Mouse (Mus musculus): ENCODE results near the gene Slc39a13.
A peak's percentile ranks its signal among the peaks of the same experiment; 100 is the strongest.
"Not testable (repeated sequence)": the region's sequence is repeated elsewhere in the genome, so short reads cannot be mapped to it uniquely, and the experiment has no call there.

Slc39a13 gene

GRCm38 (mm10) chr2:91070076-91070800 lies at the start of gene Slc39a13:
Gene Slc39a13, minus strand, starts transcription at chr2:91070417.
- DNase-seq (ENCODE audit: low spot score), result peak; percentile 97

GRCm38 (mm10) chr2:91119551-91119950 lies 49.3 kb upstream of the Slc39a13 start:
- no peak for DNase-seq (ENCODE audit: low spot score)

DNA sequence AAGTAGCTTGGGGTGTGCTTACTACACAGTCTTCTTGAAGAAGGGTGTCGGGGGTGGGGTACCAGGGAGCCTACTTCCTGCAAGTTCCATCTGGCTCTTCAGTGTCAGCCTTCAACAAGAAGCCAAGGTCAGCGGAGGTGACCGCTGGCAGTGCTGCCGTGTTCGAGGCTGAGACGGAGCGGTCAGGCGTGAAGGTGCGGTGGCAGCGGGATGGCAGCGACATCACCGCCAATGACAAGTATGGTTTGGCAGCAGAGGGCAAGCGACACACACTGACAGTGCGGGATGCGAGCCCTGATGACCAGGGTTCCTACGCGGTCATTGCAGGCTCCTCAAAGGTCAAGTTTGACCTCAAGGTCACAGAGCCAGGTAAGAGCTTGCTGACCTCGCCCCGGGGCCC lies 48.8 kb upstream of the Slc39a13 start:
- DNase-seq (ENCODE audit: low spot score), result no peak

DNA sequence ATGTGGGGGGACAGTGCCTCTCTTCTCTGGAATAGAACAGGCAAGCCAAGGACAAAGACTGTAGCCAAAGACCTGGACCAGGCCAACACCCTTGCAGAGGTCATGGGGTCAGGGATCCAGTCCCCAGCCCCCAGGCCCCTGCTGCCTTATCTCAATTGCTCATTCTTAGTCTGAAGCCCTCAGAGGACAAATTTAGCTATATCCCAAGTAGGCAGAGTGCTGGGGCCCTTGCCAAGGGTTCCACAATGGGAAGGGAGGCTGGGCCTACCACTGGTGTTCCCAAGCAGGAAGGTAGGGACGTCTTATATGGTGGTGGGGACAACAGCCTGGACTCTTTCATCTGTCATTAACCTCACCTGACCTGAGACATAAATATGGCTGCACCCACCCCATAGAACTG lies 48.4 kb upstream of the Slc39a13 start:
- DNase-seq (ENCODE audit: low spot score), result no peak

DNA sequence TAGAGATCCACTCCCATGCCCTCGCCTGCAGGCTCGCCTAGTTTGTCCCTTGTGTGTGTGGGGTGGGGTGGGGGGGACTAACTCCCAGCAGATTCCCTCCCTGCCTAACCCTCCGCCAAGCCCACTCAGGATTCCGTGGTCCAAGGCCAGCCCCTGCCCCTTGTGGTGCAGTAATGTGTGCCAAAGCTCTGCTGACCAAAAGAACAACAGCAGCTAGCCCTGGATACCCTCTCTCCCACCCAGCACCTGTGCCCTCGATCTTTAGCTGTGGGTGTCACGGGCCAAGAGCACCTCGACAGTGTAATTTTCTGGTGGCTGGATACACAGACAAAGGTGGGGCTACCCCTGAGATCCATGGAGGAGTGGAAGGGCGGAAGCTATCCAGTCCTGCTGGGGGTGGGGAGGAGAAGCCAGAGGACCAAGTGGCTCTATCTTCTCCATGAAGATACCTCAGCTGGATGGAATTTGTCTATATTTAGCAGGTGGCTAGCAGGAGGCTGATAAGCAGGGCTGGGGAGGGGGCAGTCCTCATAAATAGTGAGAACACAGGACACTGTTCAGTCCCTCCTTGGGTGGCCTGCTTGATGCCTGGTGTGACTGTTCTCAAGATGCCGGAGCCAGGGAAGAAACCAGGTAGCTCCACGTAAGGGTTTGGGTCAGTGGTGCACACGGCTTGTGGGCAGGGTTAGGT lies 47.5 kb upstream of the Slc39a13 start, which contains the start of gene Mybpc3:
Gene Mybpc3, plus strand, starts transcription at position 560 of the 691 bp plus-strand sequence.
- no peak for DNase-seq (ENCODE audit: low spot score)

- DNase-seq (ENCODE audit: low spot score), result no peak
These were observed 46.6 kb upstream of the Slc39a13 start for GRCm38 (mm10) chr2:91116842-91117241.

- peak; percentile 34 for DNase-seq (ENCODE audit: low spot score)
These were observed 45.4 kb upstream of the Slc39a13 start for GRCm38 (mm10) chr2:91115578-91115970.

GRCm38 (mm10) chr2:91114781-91115577 lies 44.8 kb upstream of the Slc39a13 start:
- DNase-seq (ENCODE audit: low spot score), result peak; percentile 97

- DNase-seq (ENCODE audit: low spot score), result no peak
These were observed 43.6 kb upstream of the Slc39a13 start for GRCm38 (mm10) chr2:91113852-91114251.

GRCm38 (mm10) chr2:91113334-91113733 lies 43.1 kb upstream of the Slc39a13 start:
- no peak for DNase-seq (ENCODE audit: low spot score)

DNA sequence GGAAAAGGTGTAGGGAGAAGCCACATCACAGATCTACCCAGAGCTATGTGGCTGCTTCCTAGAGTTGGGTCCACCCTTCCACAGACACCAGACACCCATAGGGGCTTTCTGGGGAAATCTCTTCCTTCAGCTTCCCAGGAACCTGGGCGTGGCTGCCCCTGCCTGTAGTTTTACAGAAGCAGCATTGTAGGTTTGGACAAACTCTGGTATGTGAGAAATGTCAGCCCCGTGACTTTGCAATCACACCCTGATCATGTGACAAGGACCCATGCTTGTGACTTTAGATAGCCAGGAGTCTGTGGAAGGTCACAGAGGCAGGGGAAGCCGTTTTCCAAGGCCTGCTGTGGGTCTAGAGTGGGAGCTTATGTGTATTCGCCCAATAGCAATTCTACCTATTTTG lies 42.3 kb upstream of the Slc39a13 start:
- DNase-seq (ENCODE audit: low spot score), result no peak

- DNase-seq (ENCODE audit: low spot score), result not testable (repeated sequence)
These were observed 41.6 kb upstream of the Slc39a13 start for GRCm38 (mm10) chr2:91111832-91112231.

- DNase-seq (ENCODE audit: low spot score), result no peak
These were observed 40.2 kb upstream of the Slc39a13 start for GRCm38 (mm10) chr2:91110429-91110828.

DNA sequence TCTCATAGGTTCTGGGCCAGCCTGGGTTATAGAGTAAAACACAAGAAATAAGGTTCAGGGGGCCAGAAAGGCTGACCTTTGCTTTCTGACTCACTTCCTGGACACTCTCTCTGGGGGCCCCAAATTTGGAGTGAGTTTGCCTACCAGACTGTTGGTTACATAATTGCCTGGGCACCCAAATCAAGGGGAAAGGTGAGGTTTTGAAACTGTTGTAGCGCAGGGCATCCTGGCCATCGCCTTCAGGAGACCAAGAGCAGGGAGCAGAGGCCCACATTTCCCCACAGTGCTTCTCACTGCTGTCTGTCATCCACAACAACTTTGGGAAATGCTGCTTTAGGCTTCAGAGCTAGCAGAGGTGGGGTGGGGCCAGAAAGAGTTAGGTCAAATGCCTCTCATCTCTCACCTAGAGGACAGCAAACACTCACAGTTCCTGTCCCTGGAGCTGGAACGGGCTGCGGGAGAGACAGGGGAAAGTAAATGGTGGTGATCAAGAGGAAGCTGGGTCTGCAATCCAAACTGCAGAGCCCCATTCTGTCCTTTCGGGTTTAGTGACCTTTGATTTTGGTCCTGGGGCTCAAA lies 39.7 kb upstream of the Slc39a13 start:
- no peak for DNase-seq (ENCODE audit: low spot score)

GRCm38 (mm10) chr2:91109241-91109640 lies 39.0 kb upstream of the Slc39a13 start:
- no peak for DNase-seq (ENCODE audit: low spot score)

DNA sequence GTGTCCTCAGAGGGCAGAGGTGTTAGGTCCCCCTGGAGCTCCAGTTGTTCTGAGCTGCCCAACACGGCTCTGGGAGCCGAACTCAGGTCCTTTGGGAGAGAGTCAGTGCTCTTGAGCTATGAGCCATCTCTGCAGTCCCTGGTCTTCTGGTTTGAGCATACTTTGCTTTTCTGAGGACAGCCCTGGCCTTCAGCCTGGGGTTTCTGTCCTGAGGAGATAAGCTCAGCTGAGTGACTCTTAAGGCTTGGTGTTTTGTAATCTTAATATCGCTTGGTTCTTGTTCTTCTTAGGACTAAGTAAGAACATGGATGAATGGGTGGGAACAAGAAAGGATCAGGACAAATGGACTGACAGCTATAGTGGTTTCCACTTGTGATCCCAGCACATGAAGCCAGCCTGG lies 37.9 kb upstream of the Slc39a13 start:
- DNase-seq (ENCODE audit: low spot score), result no peak

DNA sequence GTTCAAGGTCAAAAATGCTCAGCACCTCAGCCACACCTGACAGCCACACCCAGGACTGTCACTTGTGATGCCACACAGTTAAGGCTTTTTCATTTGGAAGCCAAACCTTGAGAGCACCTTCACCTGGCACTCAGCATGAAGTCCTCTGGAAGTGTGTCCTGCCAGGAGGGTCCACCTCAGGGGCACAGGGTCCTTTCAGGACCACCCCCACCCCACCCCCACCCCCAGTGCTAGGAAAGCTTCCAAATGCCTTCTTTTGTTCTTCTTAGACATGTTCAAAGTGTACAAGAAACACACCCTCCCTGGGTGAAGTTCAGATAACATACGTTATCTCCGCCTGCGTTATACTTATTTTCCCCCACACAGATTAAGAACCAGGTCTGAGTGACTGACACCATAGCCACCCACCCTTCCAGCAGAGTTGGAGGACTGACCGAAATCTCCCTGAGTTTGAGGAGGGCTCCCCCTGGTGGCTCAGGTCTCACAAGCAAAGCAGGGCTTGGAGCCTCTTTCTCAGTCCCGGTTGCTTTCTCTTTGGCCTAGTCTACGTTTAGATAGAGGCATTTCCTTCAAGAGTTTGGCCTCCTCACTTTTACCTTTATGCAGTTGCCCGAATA lies 31.0 kb upstream of the Slc39a13 start:
- peak; percentile 91 for DNase-seq (ENCODE audit: low spot score)

DNA sequence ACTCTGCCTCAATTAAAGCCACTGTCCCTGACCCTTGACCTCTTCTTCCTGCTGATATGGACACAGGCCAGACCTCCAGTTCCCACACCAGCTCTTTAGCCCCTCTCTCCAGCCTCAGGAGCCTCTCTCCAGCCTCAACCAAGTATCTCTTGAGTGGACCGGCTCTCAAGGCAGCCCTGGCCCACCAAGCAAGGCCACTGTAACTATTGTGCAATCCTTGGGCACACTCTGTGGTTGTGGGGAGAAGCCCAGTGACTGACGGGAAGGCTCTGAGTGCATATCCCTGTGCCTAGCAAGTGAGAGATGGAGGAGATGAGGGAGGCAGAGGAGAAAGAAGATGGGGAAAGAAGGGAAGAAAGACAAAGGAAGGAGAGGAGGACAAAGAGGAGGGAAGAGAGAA lies 27.9 kb upstream of the Slc39a13 start:
- no peak for DNase-seq (ENCODE audit: low spot score)

- DNase-seq (ENCODE audit: low spot score), result no peak
These were observed 26.8 kb upstream of the Slc39a13 start for GRCm38 (mm10) chr2:91097015-91097414.

DNA sequence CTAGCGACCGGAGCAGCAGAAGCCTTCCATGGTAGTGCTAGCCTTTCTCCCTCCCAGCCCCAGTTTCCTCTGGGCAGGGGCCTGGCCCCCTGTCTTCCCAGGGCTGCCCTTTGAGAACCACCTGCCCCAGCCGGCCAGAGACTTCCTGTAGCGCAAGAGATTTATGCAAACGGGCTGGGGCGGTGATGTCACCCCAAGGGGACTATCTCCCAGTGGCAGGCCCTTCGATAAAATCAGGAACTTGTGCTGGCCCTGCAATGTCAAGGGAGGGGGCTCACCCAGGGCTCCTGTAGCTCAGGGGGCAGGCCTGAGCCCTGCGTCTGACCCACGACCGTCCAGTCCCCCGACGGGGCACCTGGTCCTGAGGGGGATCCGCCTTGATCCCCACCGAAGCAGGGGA lies 26.3 kb upstream of the Slc39a13 start:
- DNase-seq (ENCODE audit: low spot score), result no peak

DNA sequence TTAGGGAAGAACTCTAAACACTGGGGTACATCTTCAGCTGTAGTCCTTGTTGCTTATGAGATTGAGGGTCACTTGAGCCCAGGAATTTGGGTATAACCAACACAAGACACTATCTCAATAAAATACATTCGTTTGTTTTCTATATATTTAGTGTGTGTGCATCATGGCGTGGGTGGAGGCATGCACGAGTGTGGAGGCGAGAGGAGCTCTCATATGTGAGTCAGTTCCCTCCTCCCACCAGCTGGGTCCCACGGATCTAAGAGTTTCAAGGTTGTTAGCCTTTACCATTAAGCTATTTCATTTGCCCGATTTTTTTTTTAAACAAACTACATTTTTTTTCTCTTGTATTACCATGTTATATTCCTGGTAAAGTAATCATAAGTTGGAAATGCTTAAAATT lies 20.6 kb upstream of the Slc39a13 start:
- DNase-seq (ENCODE audit: low spot score), result no peak

GRCm38 (mm10) chr2:91090208-91090607 lies 20.0 kb upstream of the Slc39a13 start:
- no peak for DNase-seq (ENCODE audit: low spot score)
